Mouse (Mus musculus) embryonic fibroblast, embryonic 13.5 days (primary cell): ENCODE measurements around the gene Gpc3.

ENCODE experiments used
- CTCF ChIP-seq: IDR thresholded peaks from 2 replicates; pipeline ENCODE4 v1.5.1; 2011; ENCODE audit warnings: mild to moderate bottlenecking, control low read depth, low read length, moderate library complexity, borderline replicate concordance; ENCODE audit not compliant: insufficient read depth
- POLR2A ChIP-seq: IDR thresholded peaks from 2 replicates; pipeline ENCODE4 v1.6.1; 2011; ENCODE audit warnings: low read depth, mild to moderate bottlenecking, control low read depth, low read length, moderate library complexity

GRCm38 (mm10) chrX:52643350-52643749 is 29.6 kb upstream of the Gpc3 start:
- no peak for TF ChIP-seq CTCF
- TF ChIP-seq POLR2A, result no peak
